Mouse (Mus musculus): ENCODE data around the gene Agbl1.
A peak's percentile ranks its signal among the peaks of the same experiment; 100 is the strongest.
"Not testable (repeated sequence)": the region's sequence is repeated elsewhere in the genome, so short reads cannot be mapped to it uniquely, and the experiment has no call there.

The Agbl1 gene

DNA sequence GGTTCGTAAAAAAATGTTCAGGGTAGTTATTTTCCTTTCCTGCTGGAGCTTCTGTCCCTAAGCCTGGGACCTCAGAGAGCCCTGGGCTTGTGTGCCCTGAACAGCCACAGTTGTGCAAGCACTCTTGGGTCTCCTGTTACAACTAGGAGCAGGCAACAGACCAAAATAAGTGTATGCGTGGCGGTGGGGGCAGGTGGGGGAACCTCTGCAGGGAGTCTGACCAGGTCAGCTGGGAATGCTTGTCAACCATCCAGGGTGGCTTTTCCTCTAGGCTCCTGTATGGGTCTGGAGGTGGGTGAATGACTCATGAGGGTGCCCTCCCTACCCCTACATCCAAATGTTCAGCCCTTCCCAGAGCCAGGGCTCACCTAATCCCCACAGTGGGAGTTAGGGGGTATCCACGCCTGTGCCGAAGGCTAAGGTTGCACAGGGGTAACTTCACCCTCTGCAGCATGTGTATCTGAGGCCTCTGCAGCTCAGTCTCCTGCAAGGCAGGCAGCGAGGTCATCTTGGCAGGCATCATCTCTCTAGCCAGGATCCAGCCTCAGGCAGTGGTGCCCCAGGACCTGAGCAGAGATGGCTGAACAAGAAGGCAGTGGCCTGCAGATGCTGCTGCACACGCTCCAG, at the start of gene Agbl1:
Agbl1 (plus strand) TSS at position 577 of the 627 bp plus-strand sequence.
- DNase-seq (ENCODE audit: low read depth in 2 of 2, low spot score in 2 of 2): no peak

DNA sequence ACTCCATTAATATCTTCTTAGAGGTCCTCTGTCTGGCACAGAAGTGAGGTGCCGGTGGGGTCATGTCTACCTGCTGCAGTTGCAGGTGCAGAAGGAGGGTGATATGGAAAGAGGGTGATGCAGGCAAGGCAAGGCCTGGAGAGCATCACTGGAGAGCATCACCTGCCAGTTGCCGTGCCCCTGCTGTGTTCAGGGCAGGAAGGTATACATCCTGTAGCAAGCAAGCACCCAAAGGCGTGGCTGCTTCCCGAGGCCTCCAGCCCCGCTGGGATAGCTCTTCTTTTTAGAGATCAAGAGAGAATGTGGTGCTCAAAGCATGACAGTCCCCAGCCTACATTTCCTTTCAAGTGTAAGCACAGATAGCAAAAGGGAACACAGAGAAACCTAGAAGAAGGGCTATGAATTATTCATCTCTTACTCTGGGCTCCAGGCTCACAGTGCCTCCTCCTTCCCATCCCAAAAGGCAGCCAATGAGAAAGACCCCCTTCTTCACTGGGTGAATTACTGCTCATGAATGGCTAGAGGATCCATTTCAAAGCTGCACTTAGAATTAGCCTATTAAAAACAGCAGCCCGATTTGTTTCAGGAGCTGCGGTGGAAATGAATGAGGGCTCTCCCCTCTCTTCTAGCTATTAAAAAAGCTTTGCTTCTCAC, 44.6 kb upstream of the Agbl1 start:
- peak in 1 of 2 experiments; percentile 36 for DNase-seq (ENCODE audit: low read depth in 2 of 2, low spot score in 2 of 2)

DNA sequence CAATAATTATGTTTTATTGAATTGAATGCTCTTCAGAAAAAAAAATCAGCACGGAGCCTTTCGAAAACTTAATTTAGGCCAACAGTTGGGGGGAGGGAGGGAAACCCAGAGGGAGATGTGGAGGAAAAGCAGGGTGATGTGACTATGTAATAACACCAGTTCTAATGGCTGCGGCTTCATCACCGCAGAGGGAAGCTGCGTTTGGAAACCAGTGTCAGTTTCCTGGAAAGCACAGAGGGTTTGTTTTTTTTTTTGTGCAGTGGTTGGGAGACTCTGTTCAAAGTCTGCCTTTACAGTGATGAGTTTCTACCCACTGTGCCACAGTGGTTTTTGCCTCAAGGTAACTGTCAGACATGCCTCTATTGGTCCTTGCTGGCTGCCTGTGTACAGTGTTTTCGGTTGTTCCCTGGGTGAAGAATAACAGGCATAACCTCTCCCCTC, 44.0 kb upstream of the Agbl1 start:
- peak; percentile 55 to 57 for DNase-seq (ENCODE audit: low read depth in 2 of 2, low spot score in 2 of 2)

DNA sequence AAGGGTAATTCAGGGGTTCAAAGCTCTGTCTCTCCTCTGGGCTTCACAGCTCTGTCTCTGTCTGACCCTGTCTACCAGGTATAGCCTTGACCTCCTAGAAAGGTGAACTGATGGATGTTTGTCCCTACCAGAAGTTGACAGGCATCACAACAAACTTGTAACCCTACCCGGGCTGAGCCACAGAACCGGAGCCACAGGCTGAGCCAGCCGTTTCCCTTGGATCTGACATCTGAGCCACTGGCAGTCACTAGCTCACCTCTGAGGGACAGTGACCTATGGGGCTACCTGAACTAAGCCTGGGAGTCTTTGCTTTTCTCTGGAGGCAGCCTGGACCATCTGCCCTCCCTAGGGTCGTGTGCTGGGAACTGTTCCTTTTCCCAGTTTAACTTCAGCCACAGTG, 11.1 kb upstream of the Agbl1 start:
- no peak for DNase-seq (ENCODE audit: low read depth in 2 of 2, low spot score in 2 of 2)

DNA sequence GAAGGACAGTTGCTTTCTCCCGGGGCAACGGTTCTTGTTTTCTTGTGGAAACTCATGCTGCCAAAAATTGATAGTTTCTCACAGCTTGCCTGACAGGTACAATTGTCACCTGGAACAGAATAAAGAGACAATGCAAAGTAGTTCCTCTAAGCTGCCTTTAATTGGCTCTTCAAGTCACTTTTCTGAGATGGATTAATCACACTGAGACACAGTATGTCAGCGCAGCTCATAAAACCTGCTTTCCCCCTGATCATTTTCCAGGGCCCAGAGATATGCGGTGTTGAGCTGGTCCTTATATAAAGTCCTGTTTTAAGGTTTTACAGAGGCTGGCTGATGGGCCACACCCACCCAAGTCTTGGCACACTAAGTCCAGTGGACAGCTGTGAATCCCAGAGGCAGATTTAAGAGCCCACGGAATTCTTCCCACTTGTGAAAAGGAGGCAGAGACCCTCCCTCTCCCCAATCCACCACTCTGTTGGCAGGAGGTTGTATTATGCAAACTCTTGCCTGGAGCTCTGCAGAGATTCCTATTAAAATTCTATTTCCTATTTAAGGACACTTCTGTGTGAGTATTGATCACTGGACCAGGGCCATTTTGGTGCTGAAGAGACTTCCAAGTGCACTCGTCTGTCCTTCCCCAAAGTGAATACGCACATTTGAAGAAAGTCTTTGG, 9.8 kb upstream of the Agbl1 start:
- DNase-seq (ENCODE audit: low read depth in 2 of 2, low spot score in 2 of 2): no peak

DNA sequence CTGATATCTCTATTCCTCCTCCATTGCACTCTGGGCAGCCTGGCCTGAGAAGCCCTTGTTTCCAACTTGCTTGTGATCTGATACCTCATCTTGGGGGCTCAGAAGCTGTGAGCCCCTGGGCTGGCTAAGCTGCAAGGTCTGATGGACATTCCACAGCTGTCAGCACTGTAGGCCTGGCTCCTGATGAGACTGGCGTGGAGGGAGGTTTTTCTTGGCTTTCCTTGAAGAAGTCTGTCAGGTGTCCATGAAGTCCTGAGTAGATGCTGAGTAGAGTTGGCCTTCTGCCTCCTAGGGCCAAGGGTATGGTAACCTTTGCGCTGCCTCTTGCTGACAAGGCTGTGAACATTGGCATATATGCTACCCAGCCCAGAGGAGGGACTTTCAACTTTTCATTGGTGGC, 7.0 kb upstream of the Agbl1 start:
- no peak for DNase-seq (ENCODE audit: low read depth in 2 of 2, low spot score in 2 of 2)

DNA sequence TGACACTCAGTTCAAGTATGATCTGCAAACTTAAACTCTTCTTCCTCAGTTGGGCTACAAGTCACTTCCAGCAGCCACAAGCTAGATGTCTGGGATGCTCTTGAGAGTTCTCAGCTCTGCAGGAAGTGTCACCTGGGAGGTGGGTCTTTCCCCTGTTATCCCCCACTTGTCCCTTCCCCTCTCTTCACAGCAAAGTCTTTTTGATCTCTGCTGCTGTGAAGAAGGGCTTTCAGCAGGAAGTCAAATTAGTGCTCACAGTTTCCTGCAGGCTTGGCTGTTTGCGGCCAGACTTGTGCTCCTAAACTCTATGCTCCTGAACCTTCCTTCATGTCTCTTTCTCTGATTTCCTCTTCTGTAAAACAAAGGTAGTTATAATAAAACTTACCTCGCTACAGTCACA, 806 bp upstream of the Agbl1 start:
- peak in 1 of 2 experiments; percentile 48 for DNase-seq (ENCODE audit: low read depth in 2 of 2, low spot score in 2 of 2)

DNA sequence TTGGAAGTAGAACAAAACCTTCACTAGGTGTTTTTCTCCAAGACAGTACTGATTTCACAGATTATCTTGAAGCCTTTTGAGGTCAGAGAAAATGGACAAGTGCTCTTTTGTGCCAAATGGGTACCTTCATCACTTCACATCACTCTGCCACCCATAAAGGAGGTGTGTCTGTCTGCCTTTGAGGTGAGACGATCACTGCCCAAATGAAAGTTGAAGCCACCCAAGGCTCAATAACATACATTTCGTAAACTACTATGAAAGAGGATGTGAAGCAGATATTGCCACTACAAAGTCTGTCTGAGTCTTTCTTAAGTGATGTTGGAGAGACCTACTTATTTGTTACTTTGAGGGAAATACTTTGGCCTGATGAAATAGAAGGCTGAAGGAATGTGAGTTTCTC, 4.6 kb downstream of the Agbl1 start:
- DNase-seq (ENCODE audit: low read depth in 2 of 2, low spot score in 2 of 2): peak in 1 of 2 experiments; percentile 48

DNA sequence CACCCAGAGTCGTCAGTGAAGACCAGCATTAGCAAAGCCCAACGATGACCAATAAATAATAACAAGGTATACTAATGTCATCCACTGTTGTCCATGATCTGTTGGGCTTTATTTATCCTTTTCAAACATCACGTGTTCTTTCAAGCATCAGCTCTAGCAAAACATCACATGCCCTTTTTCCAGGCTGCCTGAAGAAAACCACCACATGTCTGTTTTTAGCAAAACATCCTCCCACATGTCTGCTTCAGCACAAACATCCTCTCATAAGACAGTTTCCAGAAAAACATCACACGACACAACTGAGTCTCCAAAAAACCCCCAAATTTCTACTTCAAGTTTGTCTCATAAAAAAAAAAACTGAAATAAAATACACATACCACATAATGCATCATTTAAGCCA, 7.8 kb downstream of the Agbl1 start:
- DNase-seq (ENCODE audit: low read depth in 2 of 2, low spot score in 2 of 2): peak; percentile 52 to 67

DNA sequence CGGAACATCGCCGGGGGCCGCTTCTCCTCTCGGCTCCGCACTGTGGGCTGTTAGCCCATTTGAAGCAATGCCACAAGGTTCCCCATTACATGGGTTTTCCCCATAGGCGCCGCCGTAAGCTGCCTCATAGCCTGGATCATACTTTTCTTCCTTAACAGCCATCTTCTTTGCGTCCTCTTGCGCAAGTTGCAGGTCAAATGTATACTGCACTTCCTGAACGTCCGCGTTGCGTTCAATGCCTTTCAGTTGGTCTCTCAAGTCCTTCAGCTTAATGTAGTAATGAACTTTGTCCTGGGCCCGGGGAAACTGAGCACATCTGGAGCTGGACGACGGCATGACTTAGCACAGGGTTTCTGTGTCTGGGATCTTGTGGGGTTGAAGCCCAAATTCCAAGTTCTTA, 15.2 kb downstream of the Agbl1 start:
- not testable (repeated sequence) for DNase-seq (ENCODE audit: low read depth in 2 of 2, low spot score in 2 of 2)

DNA sequence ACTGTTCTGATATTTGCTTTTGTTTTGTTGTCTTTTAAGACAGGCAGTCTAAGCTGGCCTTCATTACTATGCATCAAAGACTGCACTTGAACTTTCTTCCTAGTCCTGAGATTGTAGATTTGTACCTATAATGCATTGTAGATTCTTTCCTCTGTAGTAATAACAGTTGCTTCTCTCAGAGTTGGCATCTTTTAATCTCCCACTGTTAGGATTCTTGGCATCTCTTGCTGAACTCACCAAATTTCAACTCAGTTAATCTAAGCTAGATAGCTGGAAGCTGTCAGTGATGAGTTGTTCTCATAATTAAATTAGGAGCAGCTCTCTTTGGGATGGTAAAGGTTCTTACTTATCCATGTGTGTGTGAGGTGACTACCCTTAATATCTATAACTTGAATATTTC, 45.4 kb downstream of the Agbl1 start:
- no peak for DNase-seq (ENCODE audit: low read depth in 2 of 2, low spot score in 2 of 2)

DNA sequence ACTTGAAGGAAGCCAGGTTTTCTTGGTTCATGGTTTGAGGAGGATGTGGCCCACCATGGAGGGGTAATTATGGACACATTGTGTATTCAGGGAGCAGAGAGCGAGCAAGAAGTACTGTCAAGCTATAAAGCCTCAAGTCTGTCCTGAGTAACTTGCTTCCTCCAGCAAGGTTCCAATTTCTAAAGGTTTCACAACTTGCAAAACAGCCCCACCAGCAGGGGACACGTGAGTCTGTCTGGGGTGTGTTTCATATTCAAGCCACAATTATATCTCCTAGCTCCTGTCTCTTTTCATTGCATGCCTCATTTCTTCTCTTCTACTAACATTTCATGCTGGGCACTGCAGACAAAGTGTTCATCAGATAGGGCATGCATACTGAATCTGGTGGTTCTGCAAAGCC, 53.1 kb downstream of the Agbl1 start:
- DNase-seq (ENCODE audit: low read depth in 2 of 2, low spot score in 2 of 2): peak; percentile 7 to 33

DNA sequence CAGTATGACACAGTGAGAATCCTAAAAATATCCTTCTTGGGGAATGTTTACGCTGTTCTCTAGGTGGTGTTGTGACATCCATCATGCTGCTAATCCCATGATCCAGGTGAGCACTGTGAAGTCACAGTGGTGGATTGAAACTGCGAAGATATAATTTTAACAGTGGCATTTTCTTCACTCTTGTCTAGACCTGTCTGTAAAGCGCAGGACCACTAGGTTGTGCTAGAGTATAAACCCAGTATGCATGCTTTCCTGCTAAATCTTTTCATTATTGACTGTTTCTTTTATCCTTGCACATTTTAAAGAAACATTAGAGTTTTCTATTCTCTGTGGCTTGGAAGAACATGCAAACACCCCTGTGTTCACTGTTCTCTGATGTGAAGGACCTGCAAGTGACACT, 57.8 kb downstream of the Agbl1 start:
- DNase-seq (ENCODE audit: low read depth in 2 of 2, low spot score in 2 of 2): peak in 1 of 2 experiments; percentile 8

DNA sequence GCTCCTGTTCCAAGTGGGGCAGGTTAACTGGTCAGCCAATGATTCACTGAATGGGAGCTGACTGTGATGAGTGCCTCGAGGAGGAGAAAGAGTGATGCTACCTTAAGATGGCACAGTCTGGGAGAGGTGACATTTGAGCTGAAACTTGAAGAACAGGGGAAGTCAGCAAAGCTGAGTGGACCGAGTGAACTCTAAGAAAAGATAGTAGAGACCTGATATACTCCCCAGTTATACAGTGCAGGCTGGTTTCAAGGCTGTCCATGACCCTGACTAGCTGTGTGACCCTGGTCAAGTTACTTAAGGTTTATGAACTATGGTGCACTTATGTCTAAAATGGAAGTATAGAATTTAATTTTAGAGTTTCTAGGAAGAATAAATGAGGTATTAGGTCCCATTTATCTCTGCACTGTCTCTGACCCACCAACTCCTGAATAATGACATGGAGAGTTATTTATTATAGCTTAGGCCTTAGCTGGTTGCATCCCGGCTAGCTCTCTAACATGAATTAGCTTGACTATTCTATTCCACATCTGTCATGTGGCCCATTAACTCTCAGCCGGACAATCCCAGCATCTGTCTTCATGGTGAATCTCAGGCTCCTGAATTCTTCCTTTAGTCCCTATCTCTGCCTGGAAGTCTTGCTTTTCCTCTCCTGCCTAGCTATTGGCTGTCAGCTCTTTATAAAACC, 92.3 kb downstream of the Agbl1 start:
- DNase-seq (ENCODE audit: low read depth in 2 of 2, low spot score in 2 of 2): no peak

DNA sequence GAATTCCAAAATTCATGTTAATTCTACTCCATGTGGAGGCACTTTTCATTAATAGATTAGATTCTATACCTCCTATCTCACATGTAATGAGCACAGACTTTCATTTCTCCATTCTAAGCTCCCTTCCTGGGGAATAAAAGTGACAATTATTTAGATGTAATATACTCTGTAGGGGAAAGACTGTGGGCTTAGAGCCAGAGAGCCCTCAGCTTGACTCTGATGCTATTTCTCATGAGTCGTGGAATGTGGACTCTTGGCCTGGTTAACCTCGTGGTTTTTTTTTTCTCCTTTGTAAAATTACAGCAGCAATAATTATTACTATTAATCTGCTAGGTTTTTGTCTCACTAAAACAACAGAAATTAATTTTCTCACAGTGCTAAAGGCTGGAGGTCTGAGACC, 96.4 kb downstream of the Agbl1 start:
- no peak for DNase-seq (ENCODE audit: low read depth in 2 of 2, low spot score in 2 of 2)

DNA sequence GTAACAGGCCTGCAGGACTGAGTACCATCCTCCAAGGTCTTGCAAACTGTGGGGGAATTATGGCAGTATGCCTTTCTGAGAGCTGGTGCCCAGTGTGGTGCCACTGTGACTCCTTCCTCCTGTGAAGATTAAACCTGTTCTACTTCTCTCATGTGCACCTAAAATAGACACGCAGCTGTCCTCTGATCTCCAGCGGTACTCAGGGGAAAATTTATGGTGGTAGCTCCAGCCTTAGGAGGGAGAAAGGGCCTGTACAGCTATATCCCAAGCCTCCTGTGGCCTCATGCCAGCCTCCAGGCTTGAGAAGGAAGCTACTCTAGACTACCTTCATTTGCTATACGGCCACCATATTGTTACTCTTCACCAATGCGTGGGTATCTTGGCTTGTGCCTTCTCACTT, 109.6 kb downstream of the Agbl1 start:
- no peak for DNase-seq (ENCODE audit: low read depth in 2 of 2, low spot score in 2 of 2)

DNA sequence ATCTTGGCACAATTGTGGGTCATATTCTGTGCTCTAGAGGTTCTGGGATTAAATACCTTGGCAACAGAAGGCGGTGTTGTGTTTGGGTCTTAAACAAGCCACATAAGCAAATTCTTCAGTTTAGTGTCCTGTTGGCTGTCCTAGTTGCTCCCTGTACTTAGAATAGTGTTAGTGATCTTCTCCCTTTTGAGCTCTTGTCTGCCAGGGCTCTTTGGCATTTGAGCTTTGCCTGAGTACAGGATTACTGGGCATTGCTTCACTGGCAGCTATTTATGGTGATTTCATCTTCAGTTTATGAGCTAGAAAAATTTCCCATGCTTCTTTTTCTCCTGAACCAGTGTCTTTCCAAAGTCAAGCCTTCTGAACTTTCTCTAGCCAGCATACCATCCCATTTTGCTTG, 111.9 kb downstream of the Agbl1 start:
- DNase-seq (ENCODE audit: low read depth in 2 of 2, low spot score in 2 of 2): no peak

DNA sequence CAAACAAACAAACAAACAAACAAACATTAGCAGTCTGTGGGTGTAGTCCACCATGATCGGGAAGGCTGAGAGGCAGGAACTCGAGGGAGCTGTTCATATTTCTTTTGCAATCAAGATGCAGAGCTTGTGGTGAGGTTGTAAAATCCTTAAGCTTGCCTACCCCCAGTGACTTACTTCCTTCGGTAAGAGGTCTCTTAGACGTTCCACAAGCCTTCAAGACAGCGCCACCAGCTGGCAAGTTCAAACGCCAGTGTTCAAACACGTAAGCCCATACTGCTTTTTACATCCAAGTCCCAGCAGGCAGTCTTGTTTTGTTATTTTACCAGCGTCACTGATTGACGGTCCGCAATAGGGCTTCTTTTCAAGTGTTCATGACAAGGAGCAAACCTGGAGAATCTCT, 123.8 kb downstream of the Agbl1 start:
- peak; percentile 25 to 55 for DNase-seq (ENCODE audit: low read depth in 2 of 2, low spot score in 2 of 2)

DNA sequence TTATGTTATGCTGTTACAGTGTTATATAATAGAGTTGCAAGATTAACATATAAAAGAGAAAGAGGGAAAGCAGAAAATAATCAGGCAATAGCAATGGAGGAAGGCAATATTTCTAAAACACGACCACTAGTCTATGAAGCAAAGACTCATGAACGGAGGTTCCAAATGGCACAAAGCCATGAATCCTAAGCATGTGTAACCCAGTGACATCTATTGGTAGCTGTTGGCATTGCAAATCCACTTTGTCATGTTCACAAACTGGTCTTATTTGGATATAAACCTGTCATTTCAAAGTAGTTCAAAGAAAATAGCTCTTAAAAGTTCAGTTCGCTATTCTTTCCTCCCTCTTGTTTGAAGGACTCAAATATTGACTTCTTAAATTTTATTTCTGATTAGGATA, 124.8 kb downstream of the Agbl1 start:
- peak; percentile 32 to 58 for DNase-seq (ENCODE audit: low read depth in 2 of 2, low spot score in 2 of 2)

DNA sequence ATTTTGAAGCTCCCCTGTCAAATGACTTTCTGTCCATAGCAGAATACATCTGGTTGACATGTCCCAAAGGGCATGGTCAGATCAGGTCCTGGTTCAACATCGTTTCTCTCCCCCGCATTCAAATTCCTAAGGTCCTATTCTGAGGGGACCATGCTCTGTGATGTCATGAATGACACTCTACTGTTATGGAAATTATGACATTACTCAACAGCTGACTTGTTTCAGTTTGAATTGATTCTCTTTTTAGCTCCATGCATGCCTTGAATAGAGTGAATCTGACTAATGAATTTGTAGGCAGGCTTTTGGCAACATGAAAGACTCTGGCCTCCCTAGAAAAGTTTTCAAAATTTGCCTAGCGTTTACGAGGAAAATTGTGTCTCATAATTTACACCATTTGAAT, 141.6 kb downstream of the Agbl1 start:
- no peak for DNase-seq (ENCODE audit: low read depth in 2 of 2, low spot score in 2 of 2)

DNA sequence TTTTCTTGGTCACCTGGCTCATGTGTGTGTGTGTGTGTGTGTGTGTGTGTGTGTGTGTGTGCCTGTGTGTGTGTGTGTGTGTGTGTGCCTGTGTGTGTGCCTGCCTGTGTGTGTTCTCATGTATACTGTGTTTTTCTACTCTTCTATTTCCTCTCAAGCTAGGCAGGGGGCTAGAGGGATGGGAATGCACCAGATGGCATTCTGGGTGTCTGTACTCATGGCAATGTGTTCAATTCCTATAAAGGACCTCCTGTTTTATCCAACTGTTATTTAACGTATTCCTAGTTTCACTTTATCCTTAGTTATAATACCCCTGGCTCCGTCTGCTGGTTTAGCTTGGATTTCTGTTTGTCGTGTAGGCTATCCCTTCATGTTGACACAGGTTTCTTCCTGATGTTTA, 149.8 kb downstream of the Agbl1 start:
- no peak for DNase-seq (ENCODE audit: low read depth in 2 of 2, low spot score in 2 of 2)

DNA sequence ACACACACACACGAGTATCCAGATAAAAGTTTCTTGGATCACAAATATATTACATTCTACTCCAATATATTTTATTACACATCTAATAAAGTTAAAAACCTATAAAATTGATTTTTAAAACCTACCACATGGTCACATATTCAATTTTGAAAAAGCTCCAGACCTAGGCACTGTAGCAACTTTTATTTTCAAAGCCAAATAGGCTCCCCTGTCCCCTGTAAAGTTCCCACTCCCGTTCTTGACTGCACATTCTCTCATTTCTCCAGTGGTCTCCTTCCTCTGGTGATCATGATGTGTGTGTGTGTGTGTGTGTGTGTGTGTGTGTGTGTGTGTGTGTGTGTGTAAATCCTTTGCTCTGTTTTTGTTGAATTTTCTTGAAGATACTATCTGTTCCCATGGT, 152.3 kb downstream of the Agbl1 start:
- DNase-seq (ENCODE audit: low read depth in 2 of 2, low spot score in 2 of 2): no peak

All from CD8-positive naive resting alpha-beta T cell, adult 2 months (primary cell).